Mouse (Mus musculus): ENCODE measurements around the gene Vmn2r117. TPM values are rescaled to one million over a fixed set of nuclear protein-coding genes. Genes with fewer than 3 reads are reported as not detected.
"Not testable (repeated sequence)": the region's sequence is repeated elsewhere in the genome, so short reads cannot be mapped to it uniquely, and the experiment has no call there.

Gene Vmn2r117
- not detected for total RNA-seq (2021)

GRCm38 (mm10) chr17:23479599-23479998, at the start of gene Vmn2r117:
Gene Vmn2r117, minus strand, starts transcription at chr17:23479699.
- DNase-seq (ENCODE audit: extremely low spot score in 1 of 2, low spot score in 2 of 2); intact Hi-C loops (cut with DNase I): not testable (repeated sequence)

GRCm38 (mm10) chr17:23522941-23523732, 43.6 kb upstream of the Vmn2r117 start:
- DNase-seq (ENCODE audit: extremely low spot score in 1 of 2, low spot score in 2 of 2); intact Hi-C loops (cut with DNase I): not testable (repeated sequence)

GRCm38 (mm10) chr17:23518701-23519423, 39.4 kb upstream of the Vmn2r117 start:
- intact Hi-C loops (cut with DNase I) = no loop called here

GRCm38 (mm10) chr17:23433150-23433679, 46.3 kb downstream of the Vmn2r117 start:
- DNase-seq (ENCODE audit: extremely low spot score in 1 of 2, low spot score in 2 of 2) = no peak
- intact Hi-C loops (cut with DNase I) = loop anchor here (5.0 kb wide), 1 partner anchor 79 kb away; no protein-coding TSS in a partner anchor

More at GRCm38 (mm10) chr17:23518701-23519423, 39.4 kb upstream of the Vmn2r117 start:
- DNase-seq (ENCODE audit: extremely low spot score in 1 of 2, low spot score in 2 of 2) = no peak

Other genes with a start within 250 kb of the Vmn2r117 start
- under 1 TPM in 1 of 2 experiments, not detected in 1; 0.04 TPM for gene Vmn2r114, start 167.2 kb downstream of the Vmn2r117 start, total RNA-seq (2021)
- not detected for gene Vmn2r115, start 136.0 kb downstream of the Vmn2r117 start, total RNA-seq (2021)
- not detected for gene Vmn2r116, start 95.1 kb downstream of the Vmn2r117 start, total RNA-seq (2021)
- 1 to 10 TPM; 6.6 to 6.7 TPM for gene Zfp213, start 84.5 kb upstream of the Vmn2r117 start, total RNA-seq (2021)
- 10 to 100 TPM; 29.3 to 33.8 TPM for gene Zfp13, start 119.8 kb upstream of the Vmn2r117 start, total RNA-seq (2021)
- gene Zscan10, start 121.2 kb upstream of the Vmn2r117 start, total RNA-seq (2021) = not detected
- 1 to 10 TPM; 1.1 to 1.5 TPM for gene Mmp25, start 165.6 kb upstream of the Vmn2r117 start, total RNA-seq (2021)
- not detected for gene Bicdl2, start 180.8 kb upstream of the Vmn2r117 start, total RNA-seq (2021)
- gene Hcfc1r1, start 193.9 kb upstream of the Vmn2r117 start, total RNA-seq (2021) = 100 to 1,000 TPM; 149 to 154 TPM
- 1 to 10 TPM; 8.7 to 9.9 TPM for gene Thoc6, start 194.2 kb upstream of the Vmn2r117 start, total RNA-seq (2021)
- gene Tnfrsf12a, start 197.8 kb upstream of the Vmn2r117 start, total RNA-seq (2021) = 1 to 10 TPM; 3.3 to 4.1 TPM
- not detected for gene Cldn6, start 199.6 kb upstream of the Vmn2r117 start, total RNA-seq (2021)
- not detected for gene Cldn9, start 204.3 kb upstream of the Vmn2r117 start, total RNA-seq (2021)
- gene 1520401A03Rik, start 243.1 kb upstream of the Vmn2r117 start, total RNA-seq (2021) = under 1 TPM; 0.11 to 0.61 TPM
- gene Pkmyt1, start 246.6 kb upstream of the Vmn2r117 start, total RNA-seq (2021) = 1 to 10 TPM; 6.5 to 7.2 TPM

All from left cerebral cortex, postnatal 10 days (tissue).